Mouse (Mus musculus): ENCODE results near the gene Zfhx3.

Zfhx3 gene

DNA sequence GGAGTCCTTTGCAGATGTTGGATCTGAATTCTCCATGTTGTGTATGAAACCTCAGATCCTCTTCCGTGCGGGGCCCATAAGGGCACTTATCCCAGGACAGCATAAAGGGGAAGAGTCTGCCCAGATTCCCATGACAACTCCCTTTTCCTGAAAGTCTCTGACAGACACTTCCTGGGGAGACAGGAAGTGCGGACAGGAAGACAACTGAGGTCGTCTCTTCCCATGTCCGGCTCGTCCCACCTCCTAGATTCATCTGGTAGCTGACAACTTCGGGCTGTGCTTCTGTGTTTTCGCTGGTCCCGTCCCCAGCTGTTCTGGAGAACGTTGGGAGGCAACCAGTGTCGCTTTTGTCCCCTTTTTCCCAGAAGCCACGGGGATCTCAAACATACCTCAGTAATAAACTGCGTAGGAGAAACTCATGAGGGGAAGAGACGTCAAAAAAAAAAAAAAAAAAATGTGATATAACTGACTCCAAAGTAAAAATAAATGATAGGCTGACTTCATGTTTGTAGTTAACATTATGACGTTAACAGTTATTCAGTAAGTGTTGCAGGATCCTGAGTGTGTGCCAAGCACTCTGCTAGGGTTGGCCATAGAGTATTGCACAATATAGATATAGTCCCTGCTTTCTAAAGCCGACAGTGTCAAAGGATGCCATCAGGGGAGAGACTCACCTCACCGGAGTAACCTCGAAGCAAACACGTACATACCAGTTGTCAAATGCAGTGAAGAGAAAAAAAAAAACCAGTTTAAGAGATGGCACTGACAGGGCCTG is 653.5 kb downstream of the Zfhx3 start:
- no peak for DNase-seq

DNA sequence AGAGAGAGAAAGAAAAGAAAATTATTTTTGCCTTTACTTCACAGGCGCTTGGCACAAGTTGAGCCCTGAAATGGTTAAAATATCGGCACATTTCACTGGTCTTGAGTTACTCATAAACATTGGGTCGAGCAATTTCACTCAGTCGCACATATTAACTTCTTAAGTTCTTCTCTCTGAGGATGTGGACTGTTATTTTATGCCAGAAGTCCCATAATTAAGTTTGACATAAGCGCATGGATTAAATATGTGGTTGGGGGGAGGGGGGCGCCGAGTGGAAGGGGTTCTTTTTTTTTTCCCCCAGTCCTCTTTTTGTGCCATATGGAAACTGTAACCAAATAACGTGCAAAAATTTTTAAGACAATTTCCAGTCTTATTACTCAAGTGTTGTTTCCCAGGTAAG is 656.6 kb downstream of the Zfhx3 start:
- no peak for DNase-seq

- DNase-seq: no peak
Observed at GRCm38 (mm10) chr8:108599558-108599957, 657.1 kb downstream of the Zfhx3 start.

DNA sequence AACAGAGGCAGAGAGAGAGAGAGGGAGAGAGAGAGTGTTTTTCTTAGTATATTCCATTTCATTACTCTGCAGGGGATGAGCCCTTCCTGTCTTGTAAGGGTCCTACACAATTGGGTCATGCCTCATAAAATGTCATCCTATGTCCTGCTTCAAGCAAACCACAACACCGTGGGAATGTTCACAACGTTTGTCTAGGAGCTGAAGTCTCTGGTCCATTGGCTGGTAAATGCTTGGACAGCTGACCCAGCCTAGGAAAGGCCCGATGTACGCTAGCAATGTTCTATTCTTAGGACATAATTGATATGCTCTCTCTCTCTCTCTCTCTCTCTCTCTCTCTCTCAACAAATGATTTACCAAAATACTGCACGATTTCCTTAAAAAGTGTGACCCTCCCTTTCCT is 666.2 kb downstream of the Zfhx3 start:
- no peak for DNase-seq

DNA sequence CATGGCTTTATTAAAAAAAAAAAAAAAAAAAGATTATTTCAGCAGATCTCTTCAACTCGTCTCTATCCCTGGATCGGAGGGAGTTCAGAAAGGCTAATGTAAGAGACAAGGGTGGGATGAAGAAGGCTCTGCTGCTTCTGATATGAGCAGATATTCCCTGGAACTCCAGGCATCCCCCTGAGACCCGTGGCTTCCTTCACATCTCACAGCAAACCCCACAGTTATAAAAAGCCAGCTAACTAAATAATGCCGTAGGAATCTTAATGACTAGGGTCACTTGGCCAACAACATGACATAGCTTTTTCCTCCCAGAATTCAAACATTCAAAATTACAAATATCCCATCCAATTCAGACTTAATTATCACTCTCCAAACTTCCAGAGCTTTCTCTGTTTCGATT is 666.7 kb downstream of the Zfhx3 start:
- DNase-seq: no peak

- no peak for DNase-seq
Observed at GRCm38 (mm10) chr8:108611141-108611674, 668.8 kb downstream of the Zfhx3 start.

- no peak for DNase-seq
Observed at GRCm38 (mm10) chr8:108611792-108612413, 669.5 kb downstream of the Zfhx3 start.

DNA sequence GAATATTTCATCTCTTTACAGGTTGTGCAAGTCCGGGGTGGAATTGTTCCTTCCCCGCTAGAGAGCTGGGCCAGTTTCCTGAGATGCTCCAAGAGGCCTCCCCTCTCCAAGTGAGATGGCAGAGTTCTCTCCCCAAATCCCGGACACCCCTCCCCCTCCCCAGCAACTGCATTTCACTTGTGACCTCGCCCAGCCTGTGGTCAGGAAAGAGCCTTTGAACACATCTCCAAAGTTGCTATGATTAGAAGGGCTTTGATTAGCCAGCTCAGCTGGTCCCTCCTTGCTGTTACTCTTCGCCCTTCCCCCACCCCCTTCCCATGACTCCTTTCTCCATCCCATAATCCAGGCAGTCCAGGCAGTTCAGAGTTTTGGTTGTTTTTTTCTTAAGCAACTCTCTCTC is 670.4 kb downstream of the Zfhx3 start:
- no peak for DNase-seq

DNA sequence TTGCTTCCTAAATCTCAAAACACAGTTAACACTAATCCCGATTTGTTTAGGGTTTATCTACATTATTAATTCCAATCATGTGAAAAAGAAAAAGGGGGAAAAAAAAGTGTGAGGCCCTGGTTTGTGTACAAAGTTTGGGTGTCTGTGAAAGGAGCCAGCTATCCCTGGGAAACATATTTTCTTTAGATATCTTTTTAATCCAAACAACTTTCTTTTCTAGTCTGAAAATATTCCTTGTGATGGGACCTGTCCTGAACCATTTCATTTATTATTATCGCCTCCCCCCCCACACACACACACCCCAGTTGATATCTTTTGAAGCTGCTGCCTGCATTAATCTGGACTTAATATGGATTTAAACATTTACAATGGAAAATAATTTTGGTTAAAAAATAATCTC is 670.8 kb downstream of the Zfhx3 start:
- no peak for DNase-seq

GRCm38 (mm10) chr8:108621296-108621695 is 678.9 kb downstream of the Zfhx3 start:
- DNase-seq: no peak

DNA sequence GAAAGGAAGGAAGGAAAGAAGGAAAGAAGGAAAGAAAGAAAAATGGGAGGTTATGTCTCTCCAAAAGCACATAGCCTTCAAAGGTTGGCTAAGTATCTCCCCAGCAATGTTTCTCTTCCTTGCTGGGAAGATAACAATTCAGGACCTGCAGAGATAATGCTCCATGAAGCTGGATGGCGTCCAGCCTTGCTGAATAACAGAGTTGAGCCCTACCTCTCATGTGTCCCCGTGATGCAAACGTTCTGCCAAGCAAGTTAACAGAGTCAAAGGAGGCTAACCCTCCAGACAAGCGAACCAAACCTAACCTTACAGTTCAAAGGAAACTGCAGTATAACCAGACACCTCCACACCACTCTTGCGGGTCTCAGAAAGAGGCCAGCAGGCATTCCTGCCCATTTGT is 681.2 kb downstream of the Zfhx3 start:
- DNase-seq: no peak

- DNase-seq: no peak
Observed at GRCm38 (mm10) chr8:108625571-108626120, 683.2 kb downstream of the Zfhx3 start.

DNA sequence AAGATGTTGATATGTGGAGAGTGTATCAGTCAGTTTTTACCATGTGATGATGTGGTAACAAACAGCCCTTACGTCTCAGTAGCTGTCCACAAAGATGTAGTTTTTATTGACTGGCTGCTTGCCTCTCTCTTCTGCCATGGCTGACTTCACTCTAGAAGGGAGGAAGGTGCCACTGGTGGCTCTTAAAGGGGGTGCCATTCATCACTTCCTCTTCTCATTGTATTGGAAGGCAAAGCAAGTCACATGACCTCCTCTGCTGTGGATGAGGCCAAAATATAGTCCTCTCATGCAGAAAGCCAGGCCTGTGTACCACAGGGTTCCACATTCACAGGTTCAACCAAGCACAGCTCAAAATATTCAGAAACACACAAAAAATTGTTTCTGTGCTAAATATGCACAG is 688.6 kb downstream of the Zfhx3 start:
- DNase-seq: no peak

GRCm38 (mm10) chr8:108634282-108634681 is 691.8 kb downstream of the Zfhx3 start:
- DNase-seq: no peak

GRCm38 (mm10) chr8:108637887-108638286 is 695.4 kb downstream of the Zfhx3 start:
- DNase-seq: no peak

DNA sequence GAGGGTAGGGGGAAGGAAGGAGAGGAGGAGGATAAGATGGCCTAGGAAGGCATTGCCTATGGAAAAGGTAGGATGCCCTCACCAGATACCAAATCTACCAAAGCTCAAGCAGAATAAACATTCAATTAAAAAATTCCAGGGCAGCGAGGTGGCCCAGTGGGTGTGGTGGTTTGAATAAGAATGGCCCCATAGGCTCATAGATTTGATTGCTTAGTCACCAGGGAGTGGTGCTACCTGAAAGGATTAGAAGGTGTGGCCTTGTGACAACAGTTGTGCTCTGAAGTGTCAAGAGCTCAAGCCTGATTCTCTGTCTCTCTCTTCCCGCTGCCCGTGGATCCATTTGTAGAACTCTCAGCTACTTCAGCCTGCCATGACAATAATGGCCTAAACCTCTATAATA is 703.2 kb downstream of the Zfhx3 start:
- no peak for DNase-seq

GRCm38 (mm10) chr8:108647556-108647955 is 705.1 kb downstream of the Zfhx3 start:
- DNase-seq: no peak

GRCm38 (mm10) chr8:108648993-108649392 is 706.5 kb downstream of the Zfhx3 start:
- no peak for DNase-seq

- DNase-seq: no peak
Observed at GRCm38 (mm10) chr8:108650837-108651236, 708.4 kb downstream of the Zfhx3 start.

DNA sequence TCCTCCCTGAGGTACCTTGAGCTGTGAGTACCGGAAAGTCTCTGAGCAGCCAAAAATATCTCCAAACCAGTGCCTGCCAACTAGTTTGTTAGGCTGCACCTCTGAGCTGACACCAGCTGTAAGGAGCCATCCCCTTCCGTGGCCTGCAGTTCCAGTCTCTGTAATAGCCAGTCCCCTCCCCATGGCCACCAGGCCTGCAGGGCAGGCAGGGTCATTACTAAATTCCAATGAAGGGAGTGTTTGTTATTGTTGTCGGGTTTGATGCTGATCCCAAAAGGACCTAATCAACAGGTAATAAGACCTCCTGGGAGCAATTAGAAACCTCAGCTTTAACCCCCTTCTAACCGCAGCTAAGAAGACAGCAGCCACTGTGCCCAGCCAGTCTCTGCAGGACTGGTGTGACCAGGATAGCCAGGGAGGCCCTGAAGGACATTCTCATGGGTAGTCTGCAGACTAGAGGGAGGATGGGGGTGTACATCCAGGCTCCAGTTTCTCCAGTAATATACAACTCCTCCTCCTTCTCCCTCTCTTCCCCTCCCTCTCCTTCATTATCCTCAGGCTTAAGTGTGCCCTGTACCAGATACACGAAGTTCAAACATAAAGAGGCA is 719.1 kb downstream of the Zfhx3 start:
- no peak for DNase-seq

DNA sequence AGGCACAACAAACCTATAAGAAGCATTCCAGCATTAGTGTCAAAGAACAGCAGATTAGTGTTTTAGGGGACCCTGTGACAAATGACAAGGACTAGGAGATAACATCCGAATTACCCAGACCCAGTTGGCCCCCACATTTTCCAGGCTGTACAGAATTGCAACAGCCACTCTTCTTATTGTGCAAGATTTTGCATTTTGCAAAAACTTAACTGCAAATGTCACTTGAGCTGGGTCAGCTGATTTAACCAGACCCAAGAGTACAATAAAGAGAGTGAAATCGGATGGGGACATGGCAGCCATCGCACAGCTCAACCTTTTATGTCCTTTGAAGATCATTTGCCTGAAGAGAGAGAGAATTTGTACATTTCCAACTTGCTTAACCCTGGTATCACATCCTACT is 720.3 kb downstream of the Zfhx3 start:
- DNase-seq: no peak

DNA sequence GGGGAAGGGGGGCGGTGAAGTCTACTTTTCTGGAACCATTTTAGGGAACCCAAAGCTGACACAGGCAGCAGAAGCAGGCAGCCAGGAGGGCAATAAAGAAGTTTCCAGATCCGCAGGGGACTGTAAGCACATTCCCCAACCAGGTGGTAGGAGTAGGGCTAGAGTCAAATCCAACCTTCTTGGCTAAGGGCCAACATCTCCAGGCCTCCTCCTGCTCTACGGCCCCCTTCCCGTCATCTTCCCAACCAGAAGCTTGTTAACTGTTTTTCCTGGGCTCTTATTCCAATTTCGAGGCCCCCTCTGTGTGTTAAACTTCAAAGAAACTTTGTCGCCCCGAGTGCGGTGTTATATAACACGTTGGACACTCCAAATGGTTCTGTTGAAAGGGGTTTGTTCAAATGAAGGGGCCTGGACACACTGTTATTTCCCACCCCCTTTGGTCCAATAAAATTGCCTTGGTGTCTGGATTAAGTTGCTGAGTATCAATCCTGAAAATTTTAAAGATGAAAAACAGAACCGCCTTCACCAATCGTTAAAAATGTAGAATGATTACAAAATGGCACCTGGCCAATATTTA is 729.6 kb downstream of the Zfhx3 start:
- no peak for DNase-seq

DNA sequence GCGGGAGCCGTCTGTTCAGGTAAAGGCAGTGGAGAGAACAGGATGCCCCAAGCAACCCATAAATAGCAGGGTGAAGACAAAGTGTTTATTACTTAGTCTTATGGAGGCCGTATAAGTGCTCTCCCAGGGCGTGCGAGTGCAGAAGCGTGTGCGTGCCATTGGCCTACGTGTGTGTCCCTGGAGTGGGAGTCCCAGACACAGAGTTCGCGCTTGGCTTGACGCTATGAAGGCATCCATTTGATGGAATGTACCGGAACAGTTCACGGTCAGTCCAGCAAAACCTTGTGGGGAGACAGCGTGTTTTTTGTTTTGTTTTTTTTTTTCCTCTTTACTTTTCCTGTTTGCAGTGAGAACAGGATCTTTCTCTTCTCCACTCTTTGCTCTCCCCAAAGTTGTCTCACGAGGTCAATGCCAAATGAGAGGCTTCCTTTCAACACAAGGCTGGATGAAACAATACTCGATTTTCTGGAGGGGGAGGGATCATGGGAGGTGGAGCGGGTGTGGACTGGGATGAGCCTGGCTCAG is 732.6 kb downstream of the Zfhx3 start:
- DNase-seq: no peak
